Mouse (Mus musculus) adrenal gland, adult 2 months (tissue): Measurements from ENCODE around the gene Slc9a3r2. TPM values are rescaled to one million over a fixed set of nuclear protein-coding genes. Genes with fewer than 3 reads are reported as not detected.
"Not testable (repeated sequence)": the region's sequence is repeated elsewhere in the genome, so short reads cannot be mapped to it uniquely, and the experiment has no call there.

ENCODE experiments used
- DNase-seq: peaks from one replicate; pipeline ENCODE4 v3.0.0; 2021
- long read RNA-seq: library from polyadenylated mRNA; stranded (forward); transcript quantifications from one replicate; pipeline ENCODE4 v2.0.0, GENCODE M21; 2021
- polyA plus RNA-seq: library from polyadenylated mRNA; depleted of rRNA; stranded (reverse); fragments of >200 nt; gene quantifications from 2 replicates; pipeline ENCODE4 v1.2.3, GENCODE M21; 2012; rRNA removed
- total RNA-seq, 2 experiments: library from RNA; stranded (reverse); gene quantifications; 2 replicates each; pipeline ENCODE4 v1.2.3; 2021

The Slc9a3r2 gene
- total RNA-seq (10 to 100 TPM; 51.8 to 76.0 TPM), polyA plus RNA-seq (120 and 150 TPM in 2 replicates)
- long read RNA-seq, transcript Slc9a3r2-202 (6 exons, 1,717 nt): minor isoform, 12 of 99 reads
- long read RNA-seq, transcript Slc9a3r2-201 (7 exons, 2,136 nt): major isoform, 61 of 99 reads
- long read RNA-seq, partial matches to known transcripts: 3 of 99 reads
- long read RNA-seq, other reads (novel, unspliced or antisense): 17 of 99 reads

DNA sequence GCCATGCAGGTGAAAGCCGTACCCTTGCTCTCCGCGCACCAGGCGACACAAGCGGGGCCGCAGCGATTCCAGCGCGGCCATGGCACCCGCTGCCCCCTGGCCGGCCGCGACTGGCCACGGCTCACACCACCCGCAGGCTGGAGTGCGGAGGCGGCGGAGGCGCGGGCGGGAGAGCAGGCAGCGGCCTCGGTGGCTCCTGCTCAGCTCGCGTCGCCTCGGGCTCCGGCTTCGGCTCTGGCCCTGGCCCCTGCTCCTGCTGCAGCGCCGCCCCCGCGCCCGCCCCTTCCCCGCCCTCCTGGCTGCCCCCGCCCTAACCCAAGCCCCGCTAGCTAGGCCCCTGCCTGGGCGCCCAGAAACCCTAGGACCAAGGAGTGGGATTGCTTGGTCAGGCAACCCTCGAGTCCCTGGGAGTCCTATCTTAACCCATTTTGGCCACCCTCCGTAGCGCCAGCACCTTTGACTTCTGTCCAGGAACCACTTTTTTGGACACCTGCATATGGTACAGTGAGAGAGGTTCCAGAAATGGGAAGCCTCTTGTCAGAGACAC is at the start of gene Slc9a3r2:
TSS of gene Slc9a3r2 (minus strand) at position 258 of the 547 bp plus-strand sequence.
- peak; percentile 87 for DNase-seq

DNA sequence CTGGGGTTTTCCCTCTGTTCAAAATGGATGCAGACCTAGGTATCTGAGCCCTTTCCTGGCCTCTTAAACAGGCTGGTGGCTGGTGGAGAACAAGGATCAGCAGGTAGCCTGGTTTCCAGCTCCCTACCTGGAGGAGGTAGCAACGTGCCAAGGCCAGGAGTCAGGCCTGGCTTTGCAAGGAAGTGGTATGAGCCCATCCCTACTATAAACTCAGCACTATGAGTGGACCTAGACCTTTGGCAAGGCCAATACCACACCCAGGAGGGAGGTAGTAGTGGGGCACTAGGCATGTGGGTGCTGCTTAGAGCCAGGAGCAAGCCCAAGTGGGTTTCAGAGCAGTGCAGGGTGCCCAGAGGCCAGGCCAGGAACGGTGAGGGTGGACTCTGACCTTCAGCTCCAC is 49.3 kb upstream of the Slc9a3r2 start:
- no peak for DNase-seq

DNA sequence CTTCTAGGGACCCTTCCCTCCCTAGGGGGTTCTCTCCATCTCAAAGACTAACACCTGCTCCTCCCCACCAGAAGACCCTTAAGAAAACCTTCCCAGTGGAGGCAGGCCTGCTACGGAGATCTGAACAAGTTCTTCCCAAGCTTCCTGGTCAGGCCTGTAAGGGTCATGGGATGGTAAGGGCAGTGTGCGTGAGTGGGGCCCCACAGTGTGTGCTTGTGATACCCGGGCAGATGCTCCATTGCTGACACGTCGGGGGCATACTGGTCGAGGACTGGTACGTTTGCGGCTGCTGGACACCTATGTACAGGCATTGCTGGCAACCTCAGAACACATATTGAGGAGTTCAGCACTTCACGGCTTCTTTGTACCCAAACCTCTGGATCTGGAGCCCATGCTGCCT is 48.6 kb upstream of the Slc9a3r2 start:
- no peak for DNase-seq

DNA sequence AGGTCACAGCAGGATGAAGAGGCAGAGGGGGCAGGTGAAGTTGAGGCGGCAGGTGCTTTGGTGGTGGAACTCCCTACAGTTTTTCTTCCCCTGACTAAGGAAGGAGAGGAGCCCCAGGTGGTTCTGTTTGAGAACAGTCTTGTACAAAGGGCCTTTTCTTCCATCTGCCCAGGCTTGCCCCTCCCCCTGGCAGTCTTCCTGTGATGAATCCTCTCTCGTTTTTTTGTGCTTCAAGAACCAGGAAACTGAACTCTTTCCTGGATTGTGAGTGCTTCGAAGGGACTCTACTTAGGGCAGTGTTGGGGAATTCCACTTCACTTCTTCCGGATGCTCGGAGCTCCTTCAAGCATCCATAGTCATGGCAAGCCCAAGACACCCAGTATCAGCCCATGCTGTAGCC is 47.9 kb upstream of the Slc9a3r2 start:
- no peak for DNase-seq

DNA sequence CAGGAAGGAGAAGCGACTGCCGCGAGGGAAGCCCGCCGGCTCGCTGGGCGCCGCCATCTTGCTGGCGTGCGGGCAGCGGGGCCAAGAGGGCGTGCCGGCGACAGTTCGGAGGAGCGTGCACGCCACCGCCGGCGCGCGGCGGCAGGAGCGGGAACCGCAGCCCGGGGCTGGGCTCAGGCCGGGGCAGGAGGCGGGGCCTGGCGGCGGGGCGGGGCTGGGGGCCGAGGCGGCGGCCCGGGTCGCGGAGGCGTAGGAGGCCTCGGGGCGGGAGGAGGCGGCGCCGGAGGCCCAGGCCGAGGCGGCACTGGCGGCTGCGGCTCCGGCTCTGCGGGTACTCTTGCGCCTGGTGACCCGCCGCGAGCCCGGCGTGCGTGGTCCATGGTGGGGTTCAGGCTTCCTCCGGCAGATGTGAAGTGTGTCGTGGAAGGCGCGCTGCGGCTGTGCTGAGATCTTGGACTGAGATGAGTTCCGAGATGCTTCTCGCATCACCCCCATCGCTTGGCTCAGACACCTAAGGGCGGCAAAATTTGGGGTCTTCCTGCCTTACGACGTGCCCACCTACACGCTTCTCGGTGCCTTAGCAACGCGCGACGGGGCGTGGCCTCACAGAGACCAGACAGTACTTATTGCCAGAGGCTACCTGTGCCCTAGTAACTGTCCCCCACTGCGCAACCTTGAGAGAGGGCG is 46.0 kb upstream of the Slc9a3r2 start, which contains the start of the genes Gfer and Noxo1:
TSS of gene Gfer (minus strand) at position 146 of the 687 bp plus-strand sequence.
TSS of gene Noxo1 (plus strand) at position 224 of the 687 bp plus-strand sequence.
- DNase-seq: peak; percentile 97

DNA sequence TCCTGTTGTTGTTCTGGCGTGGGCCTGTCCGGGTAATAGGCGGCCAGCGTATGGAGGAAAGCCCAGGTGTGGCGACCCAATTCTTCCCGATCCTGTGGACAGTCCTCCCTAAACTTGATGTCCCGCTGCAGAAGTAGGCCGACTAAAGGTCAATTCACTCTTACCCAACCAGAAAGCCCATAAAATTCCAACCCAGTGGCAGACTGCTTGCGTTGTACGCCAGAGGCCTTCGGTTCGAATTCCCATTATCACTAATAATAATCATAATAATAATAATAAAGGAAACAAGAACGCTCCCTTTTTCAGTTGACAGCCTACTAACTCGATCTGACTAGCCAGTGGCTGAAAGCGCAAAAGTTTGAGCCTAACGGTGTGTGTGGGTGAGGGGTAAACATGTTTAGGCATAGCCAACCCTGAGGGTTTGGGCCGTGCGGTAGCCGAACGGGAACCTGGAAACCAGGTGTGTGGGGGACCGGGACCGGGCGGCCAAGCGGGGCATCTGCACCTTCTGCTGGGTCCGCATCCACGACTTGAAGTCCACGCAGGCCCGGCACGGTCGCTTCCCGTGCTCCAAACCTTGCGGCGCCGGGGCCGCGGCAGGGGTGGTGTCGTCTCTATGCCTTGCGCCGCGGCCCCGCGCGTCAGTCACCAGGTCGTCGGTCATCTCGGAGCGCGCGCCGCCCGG is 45.3 kb upstream of the Slc9a3r2 start:
- DNase-seq: no peak

DNA sequence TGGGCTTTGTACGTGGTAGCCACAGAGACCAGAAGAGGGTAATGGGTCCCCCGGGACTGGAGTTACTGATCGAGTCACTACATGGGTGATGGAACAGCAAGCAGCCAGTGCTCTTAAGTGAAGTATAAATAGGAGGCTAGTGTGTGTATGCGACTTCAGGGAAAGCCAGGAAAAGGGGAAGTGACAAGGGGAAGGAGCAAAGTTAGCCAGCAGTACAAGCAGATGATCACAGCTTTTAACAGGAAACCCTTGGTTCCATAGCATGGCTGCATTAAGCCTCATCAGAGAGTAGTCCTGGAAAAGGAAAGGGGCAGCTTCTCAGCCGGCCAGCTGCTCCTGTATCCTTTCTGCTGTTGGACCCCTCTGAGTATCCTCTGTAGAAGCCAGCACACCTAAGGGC is 42.3 kb upstream of the Slc9a3r2 start:
- no peak for DNase-seq

DNA sequence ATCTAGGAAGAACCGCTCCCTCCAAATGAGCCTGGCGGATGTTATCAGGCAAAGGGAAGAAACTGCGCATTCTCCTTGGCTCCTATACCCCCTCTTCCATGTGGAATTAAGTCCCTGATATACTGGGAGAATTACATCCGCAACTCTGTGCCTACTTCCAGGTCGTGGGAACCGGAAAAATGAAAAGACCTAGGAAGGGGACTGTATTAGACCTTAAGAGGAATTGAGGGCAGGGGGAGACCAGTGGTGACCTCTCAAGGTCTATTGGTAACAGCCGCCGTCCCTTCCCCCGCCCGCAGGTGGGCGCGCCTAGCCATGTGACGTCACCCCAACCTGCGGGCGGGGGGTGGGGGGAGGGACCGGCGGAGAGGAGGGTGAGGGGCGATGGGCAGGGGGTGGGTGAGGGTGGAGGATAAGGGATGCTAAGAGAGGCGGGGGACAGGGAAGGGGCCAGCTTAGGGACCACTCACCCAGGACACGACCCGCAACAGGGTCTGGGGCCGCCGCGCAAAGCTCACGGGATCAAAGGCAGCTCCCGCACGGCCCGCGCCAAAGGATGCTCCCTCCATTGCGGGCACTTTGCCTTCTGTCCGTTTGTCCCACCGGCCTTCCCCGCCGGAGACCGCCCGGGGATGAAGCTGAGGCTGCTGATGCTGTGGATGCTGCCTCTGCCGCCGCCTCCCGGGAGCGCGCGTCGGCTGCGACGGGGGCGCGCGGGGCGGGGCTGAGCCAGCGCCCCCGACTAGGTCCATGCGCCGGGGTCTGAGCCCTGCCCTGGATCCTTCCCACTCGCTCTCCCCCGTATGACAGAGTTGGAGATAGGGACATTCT is 39.3 kb upstream of the Slc9a3r2 start, which contains the start of gene Syngr3:
TSS of gene Syngr3 (minus strand) at position 705 of the 831 bp plus-strand sequence.
- no peak for DNase-seq

DNA sequence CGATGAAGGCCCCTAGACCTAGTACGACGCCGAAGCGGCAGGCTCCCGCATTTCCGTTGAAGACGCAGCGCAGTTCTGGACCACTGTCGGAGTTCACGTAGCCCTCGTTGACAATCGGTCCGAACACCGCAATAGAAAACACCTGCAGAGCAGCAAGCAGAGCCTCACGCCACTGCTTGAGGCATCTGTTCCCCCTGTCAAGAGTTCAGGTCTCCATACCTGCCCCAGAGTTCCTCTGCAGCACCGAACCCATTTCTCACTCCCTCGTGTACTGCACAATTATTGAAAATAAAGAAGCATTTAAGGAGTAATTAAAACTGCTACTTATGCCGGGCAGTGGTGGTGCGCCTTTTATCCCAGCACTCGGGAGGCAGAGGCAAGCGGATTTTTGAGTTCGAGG is 37.5 kb upstream of the Slc9a3r2 start:
- DNase-seq: no peak

DNA sequence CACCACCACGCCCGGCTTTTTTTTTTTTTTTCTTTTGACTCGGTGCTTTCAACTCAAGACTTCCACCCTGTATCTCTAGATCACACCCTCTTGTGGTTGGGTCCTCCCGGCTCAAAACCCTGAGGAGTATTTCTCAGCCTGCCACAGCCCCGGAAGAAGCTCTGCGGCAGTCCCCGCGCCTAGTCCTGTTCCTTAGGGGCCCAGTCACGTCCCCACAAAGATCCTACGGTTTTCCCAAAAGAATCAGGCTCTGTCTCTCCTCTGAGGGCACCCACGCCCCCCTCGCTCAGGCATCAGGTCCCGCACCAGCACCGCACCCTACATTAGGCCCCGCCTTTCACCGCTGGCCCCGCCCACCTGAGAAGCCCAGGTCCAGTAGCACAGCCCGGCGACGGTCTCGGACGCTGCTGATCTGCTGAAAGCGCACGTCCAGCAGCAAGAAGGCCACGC is 37.0 kb upstream of the Slc9a3r2 start:
- DNase-seq: peak; percentile 75

DNA sequence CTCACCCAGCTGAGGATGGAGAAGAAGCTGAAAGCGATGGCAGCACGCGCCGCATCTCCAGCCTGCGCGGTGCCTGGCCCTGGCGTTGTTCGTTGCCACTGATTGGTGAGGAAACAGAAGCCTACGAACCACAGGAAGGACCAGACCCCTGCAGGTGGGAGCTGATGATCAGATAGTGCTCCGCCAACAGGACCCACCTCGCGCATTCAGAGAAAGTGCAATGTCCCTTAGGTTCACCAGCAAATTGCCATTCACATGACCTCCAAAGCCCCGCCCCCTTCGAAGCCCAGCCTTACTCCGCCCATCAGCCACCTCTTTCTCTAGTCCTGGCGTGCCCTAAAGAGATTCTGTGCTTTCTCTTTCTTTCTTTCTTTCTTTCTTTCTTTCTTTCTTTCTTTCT is 36.4 kb upstream of the Slc9a3r2 start:
- DNase-seq: peak; percentile 49

DNA sequence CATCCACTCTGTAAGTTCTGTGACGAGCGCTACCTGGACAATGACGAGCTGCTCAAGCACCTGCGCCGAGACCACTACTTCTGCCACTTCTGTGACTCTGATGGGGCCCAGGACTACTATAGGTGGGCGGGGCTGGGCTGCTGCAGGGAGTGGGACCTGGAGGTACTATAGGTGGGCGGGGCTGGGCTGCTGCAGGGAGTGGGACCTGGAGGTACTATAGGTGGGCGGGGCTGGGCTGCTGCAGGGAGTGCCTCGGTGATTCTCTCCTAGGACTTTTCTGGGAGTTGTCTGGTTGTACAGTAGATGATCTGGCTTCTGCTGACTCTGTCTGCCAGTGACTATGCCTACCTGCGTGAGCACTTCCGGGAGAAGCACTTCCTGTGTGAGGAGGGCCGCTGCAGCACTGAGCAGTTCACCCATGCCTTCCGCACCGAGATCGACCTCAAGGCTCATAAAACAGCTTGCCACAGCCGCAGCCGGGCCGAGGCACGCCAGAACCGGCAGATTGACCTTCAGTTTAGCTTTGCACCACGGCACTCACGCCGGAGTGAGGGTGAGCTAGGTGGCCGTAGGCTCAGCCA is 27.5 kb upstream of the Slc9a3r2 start:
- no peak for DNase-seq

DNA sequence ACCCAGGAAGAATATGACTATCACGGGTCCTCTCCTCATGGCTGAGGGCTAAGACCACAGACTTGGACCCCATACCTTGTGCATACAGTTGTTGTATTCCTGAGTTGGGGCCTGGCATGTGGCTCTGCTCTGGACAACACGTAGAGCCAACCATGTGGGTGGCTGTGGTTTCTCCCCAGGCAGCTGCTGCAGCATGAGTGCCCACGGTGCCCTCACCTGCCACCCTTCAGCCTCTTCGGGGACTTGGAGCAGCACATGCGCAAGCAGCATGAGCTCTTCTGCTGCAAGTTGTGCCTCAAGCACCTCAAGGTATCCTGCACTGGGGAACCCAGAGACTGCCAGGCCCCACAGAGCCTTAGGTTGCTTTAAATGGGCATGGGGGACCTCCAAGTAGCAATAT is 26.8 kb upstream of the Slc9a3r2 start:
- no peak for DNase-seq

DNA sequence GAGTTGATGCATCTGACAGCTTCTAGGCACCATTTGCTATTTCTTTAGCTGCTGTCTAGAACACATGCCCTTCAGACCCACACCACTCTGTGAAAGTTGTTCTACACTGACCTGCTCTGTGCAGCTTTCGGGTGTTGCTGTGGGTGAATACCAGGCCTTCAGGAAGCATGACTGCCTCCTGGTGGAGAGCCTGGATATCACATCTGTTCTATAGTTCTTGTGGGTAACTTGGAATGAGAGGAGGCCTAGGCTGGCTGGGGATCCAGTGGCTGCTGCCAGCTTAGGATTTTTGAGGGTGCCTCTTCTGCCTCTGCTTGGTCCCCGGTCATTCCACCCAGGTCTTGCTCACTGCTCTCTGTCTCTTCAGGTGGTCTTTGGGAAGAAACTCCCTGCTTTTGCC is 26.1 kb upstream of the Slc9a3r2 start:
- no peak for DNase-seq

DNA sequence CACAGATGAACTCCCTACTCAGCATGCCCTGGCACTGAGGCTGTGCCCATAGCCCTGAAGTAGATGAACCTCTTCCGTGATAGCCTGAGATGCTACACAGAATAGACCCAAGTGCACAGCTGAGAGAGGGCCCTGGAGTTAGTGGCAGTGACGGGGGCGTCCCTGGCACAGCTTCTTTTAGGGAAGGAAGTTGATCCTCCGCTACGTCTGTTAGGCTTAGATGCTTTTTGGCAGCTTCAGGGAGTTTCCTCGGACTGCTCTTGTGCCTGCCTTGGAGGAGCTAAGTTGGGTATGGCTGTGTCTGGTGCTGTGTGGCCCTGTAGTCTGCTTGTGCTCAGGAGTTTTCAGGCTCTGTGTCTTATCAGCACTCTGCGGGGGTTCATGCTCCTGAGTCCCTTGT is 24.1 kb upstream of the Slc9a3r2 start:
- DNase-seq: no peak

DNA sequence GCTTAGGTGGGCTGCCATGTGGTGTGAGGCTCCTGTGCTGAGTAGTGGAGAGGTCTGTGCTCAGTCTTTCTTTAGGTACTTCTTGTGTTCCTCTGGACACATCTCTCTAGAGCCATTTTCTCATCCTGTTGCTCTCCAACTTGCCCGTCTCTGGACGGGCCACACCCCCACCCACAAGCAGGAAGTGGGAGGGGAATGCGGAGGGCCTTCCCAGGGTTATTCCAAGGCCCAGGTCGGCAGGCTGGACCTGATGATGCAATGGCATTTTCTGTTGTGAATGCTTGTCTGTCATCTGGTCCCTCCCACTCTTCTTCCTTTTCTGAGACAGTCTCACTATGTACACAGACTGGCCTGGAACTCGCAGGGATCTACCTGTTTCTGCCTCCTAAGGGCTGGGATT is 22.0 kb upstream of the Slc9a3r2 start:
- DNase-seq: peak; percentile 87

DNA sequence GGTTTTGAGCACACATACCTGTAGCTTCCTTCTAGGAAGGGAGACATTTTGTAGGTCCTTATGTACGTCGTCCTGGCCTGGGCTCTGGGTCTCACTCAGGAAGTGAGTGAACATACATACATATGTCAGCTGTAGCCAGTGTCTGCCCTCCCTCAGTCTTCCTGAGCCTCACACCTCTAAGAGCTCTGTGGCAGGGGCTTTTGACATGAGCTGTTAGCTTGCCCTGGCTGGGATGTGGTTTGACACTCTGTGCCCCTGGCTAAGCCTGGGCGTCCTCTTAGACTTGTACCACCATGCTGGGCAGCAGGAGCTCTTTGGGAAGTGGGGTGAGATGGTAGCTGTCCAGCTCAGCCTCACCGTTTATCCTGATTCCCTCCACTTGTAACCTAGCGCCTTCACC is 21.2 kb upstream of the Slc9a3r2 start:
- no peak for DNase-seq

DNA sequence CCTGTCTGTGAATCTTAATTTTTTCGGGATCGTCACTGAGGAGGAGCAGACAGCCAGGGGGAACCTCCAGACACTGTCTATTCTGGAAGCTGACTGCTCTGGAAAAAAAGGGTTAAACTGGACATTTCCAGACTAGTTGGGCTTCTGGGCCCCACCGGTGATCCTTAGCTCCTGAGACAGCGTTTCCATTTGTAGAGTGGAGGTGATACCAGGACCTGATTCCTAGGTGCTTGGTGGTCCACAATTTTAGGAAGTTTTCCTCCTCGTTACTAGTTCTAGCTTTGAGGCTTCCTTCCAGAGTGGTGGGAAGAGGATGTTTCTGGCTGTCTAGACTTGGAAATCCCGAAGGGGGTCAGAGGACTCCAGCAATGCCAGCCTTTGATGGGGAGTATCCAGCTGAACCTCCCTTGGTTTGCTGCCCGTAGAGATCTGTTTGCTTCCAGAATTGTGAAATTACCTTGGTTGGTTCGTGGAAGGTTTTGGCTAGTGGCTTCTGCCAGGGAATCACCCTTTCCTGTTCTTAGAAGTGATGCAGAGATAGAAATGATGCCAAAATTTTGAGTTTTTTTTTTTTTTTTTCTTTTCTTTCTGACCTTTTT is 20.2 kb upstream of the Slc9a3r2 start:
- peak; percentile 40 for DNase-seq

DNA sequence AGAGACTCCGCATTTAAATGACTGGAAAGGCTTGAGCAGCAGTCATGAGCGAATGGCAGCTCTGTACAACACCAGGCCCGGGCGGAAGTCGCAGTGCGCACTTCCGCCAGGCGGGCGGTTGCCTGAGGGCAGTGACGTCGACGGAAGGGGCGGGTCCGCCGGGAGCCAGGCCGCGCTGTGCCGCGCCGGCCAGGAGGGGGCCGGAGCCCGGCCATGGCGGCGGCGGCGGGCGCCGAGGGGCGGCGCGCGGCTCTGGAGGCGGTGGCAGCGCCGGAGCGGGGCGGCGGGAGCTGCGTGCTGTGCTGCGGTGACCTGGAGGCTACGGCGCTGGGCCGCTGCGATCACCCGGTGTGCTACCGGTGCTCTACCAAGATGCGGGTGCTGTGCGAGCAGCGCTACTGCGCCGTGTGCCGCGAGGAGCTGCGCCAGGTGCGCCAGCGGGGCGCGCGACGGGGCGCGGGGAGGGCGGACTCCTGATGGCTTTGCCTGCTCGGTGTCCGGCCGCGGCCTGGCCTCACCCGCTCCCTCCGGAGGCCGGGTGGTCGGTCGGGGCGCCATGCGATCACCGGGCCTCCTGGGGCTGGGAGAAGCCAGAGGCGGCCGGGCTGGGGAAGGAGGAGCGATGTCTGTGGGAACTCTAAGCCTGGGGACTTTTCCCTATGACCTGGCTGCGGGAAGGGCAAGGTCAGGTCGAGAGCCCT is 19.6 kb upstream of the Slc9a3r2 start, which contains the start of gene Zfp598:
TSS of gene Zfp598 (plus strand) at position 143 of the 701 bp plus-strand sequence.
- peak; percentile 97 for DNase-seq

DNA sequence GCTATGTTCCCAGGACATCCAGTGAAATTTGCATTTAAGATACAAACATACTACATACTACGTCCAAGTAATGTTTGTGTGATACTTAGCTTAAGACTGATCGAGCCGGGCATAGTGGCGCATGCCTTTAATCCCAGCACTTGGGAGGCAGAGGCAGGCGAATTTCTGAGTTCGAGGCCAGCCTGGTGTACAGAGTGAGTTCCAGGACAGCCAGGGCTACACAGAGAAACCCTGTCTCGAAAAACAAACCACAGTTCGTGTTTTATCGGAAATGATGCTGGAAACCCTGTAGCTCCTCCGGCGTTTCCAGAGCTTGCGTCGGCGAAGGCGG is 19.1 kb upstream of the Slc9a3r2 start:
- not testable (repeated sequence) for DNase-seq
